Mouse (Mus musculus): ENCODE results near the gene Fnbp1l.

The Fnbp1l gene

GRCm38 (mm10) chr3:122603229-122603628, 16.3 kb downstream of the Fnbp1l start:
- no peak for DNase-seq

DNA sequence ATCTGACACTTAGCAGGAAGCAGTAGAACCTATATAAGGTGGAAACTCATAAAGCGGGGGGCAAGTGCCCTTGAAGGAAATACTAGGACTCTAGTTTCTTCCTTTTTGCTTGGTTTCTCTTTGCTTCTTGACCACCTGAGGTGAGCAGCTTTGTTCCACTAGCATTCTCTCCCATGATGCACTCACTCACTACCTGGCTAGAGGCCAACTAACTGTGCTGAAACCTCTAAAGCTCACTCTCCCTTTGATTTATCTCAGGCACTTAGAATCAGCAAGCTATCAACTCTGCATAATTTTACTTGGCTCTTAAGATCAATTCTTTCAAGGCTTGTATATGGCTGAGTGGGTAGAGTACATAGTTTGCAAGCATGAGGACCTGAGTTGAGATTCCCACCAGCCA, 17.1 kb downstream of the Fnbp1l start:
- no peak for DNase-seq

- DNase-seq = no peak
These were observed 20.2 kb downstream of the Fnbp1l start for GRCm38 (mm10) chr3:122599291-122599690.

DNA sequence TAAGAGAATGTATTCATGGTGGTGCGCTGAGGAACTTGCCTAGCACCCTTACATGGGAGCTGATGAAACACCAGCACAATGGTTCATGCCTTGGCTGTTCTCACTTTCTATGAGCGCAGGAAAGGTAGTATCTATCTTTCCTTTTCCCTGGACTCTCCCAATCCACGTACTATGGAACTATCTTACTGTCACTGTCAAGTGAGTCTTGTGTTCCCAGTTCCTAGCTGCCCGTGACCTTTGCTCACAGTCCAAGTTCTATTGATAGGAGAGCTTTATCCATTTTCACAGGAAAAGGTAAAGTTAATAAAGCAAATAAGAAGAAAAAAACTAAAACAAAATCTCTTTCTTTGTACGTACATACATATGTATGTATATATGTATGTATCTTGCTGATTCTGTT, 28.7 kb downstream of the Fnbp1l start:
- no peak for DNase-seq

- DNase-seq = no peak
These were observed 29.2 kb downstream of the Fnbp1l start for GRCm38 (mm10) chr3:122590346-122590745.

GRCm38 (mm10) chr3:122586918-122587641, 32.4 kb downstream of the Fnbp1l start:
- no peak for DNase-seq

GRCm38 (mm10) chr3:122577360-122577759, 42.2 kb downstream of the Fnbp1l start:
- no peak for DNase-seq

DNA sequence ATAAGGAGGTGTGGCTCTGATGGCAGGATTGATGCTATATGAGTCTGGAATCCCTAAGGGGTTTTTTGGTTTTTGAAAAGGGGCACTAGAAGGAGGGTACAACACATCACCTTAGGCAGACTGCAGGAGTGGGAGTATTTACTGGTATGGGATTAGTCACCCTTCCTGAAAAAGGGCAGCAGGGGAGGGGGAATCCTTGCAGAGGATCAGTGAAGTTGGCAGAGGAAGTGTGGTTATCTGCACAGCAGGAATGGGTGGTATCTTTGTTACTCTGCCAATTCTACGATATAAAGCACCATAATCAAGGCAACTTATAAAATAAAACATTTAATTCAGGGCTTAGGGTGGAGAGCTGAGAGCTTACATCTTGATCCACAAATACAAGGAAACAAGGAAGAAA, 44.6 kb downstream of the Fnbp1l start:
- no peak for DNase-seq

- DNase-seq = no peak
These were observed 45.9 kb downstream of the Fnbp1l start for GRCm38 (mm10) chr3:122573426-122574286.

DNA sequence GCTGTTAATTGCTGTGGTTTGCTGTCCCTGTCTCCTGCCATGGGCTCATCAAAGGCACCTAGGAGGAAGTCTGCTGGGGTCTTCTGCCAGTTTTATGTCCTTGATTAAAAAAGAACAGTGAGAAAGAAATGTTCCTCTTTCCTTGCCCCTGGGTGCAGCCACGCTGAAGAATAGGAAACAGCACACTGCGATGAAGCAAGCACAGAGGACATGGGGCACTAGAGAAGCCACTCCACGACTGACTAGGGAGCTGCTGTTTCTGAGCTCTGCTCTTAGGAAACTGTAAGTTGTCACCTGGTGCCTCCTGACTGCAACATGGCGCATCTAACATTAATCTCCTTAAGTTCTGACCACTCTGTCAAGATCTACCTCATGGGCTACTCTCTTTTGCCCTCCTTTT, 53.0 kb downstream of the Fnbp1l start:
- no peak for DNase-seq

DNA sequence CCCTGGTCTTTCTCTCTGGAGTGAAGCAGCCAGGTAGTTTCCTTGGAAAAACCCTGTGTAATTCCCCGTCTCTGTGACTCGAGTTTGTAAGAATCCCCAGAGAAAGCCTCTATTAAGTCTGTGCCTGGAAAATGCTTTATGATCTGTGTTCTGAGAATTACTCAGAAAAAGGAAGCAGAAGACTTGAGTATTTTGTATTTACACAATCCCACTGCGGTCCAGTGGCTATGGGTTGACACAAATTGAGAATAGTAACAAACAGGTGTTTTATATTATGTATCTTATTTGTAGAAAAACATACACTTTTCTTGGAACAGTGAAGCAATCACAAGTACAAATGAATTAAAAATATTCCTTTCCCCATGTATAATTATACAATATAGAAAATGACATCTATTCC, 53.4 kb downstream of the Fnbp1l start:
- DNase-seq = no peak

- DNase-seq = no peak
These were observed 54.2 kb downstream of the Fnbp1l start for GRCm38 (mm10) chr3:122565285-122565684.

DNA sequence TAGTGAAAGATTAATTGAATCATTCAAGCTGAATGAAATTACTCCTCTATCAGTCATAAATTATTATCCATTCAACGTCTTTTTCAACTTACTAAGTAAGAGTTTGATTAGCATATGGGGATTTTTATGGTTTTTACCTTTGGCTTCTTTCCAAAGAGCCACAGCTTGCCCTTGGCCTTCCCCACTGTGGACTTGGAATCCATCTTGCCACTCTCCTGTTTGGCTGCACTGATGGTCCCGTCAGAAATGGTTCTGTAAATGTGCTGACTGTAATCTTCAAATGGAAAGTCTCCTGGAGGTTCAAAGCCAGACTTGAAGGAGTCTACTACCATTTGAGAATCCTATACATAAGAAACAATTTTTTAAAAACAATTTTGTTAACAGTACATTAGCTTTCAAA, 61.7 kb downstream of the Fnbp1l start:
- DNase-seq = no peak

DNA sequence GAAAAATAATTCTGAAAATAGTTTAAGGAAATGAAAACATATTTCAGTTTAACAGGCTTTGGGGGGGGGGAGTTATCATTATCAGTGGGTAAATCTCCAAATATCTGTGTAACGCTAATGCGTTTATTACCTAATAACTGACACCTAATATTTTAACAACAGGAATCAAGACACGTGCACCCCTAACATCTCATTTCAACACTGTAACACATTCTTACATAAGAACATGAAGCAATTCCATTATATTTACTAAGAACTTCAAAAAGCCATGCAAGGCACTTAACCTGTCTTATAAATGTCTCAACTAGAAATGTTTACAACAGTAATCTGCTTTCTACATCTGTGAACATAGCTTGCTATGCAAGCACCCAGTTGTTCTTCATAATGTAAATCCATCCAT, 68.3 kb downstream of the Fnbp1l start:
- DNase-seq = no peak

- DNase-seq = no peak
These were observed 72.0 kb downstream of the Fnbp1l start for GRCm38 (mm10) chr3:122547469-122547868.

- no peak for DNase-seq
These were observed 74.2 kb downstream of the Fnbp1l start for GRCm38 (mm10) chr3:122545346-122545745.

DNA sequence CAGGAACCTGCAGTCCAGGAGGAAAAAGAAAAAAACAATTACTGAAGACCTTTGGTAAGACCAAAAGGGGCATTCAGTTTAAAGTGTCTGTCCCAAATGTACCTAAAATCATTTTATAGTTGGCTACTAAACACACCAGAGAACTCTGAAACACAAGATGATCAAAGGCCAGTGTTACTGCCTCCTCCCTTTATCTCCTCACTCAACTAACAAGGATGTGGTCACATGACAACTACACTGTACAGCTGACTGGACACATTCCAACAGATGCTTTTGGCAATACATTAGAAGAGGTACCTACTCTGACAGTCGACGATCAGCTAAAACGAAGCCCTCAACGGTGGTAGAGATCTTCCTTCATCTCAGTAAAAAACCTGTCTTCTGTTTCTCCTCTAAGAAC, 78.6 kb downstream of the Fnbp1l start:
- DNase-seq = no peak

- no peak for DNase-seq
These were observed 79.4 kb downstream of the Fnbp1l start for GRCm38 (mm10) chr3:122539961-122540690.

DNA sequence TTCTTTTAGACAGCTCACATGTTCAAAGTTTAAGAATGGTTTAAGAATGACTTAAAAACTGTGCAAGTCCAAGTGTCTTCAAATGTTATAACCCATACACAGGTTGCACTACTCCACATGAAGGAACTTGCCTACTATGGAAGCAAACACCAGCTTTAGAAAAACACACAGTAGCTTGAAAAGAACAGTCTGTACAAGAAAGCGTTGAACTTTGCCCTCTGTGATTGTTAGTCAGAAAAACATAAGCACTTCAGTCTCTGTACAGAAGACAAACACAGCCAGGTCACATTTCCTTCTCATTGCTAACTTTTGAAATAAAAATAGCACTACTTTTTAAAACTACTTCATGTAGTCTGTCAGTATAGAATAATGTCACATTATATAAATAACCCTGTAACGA, 80.7 kb downstream of the Fnbp1l start:
- no peak for DNase-seq

GRCm38 (mm10) chr3:122535938-122536703, 83.4 kb downstream of the Fnbp1l start:
- no peak for DNase-seq

DNA sequence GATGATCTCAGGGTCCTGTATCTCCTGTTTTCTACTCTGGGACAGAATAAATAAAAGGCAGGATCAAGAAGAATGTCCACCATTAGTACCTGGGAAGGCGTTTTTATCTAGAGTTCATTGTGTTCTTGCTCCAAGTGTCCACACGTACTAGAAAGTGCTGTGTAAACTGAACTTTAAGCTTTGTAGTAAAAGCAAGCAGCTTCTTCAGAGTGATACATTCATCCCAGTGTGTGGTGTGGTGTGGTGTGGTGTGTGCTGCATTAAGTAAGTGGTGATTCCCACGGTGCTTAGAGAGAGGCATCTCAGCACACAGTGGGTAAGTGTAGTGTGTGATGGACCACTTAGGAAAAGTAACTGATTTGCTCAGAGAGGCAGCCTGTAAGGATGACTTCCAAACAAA, 91.0 kb downstream of the Fnbp1l start:
- no peak for DNase-seq

GRCm38 (mm10) chr3:122521294-122521693, 98.2 kb downstream of the Fnbp1l start:
- no peak for DNase-seq

DNA sequence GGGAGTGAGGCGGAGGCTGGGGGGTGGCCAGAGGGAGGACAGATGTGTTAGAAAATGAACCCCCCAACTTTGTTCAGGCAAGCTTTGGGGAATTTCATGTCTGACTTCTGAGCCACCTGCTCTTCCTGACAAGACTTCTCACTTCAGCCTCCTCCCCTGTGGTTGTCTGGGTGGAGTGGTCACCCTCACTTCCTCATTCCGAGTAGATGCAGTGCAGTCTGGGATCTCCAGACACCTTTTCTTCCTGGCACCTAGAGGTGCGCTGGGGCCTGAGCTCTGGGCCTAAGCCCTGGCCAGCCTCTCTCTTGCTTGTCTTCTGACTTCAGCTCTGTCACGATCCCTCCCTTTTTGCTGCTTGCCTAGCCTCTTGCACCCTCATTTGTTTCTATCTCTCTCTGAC, 98.6 kb downstream of the Fnbp1l start:
- peak in 1 of 2 experiments; percentile 12 for DNase-seq

All from B cell, adult 2 months (primary cell).